ENCODE assay signal across 12 mouse cellular contexts in the genomic region with DNA sequence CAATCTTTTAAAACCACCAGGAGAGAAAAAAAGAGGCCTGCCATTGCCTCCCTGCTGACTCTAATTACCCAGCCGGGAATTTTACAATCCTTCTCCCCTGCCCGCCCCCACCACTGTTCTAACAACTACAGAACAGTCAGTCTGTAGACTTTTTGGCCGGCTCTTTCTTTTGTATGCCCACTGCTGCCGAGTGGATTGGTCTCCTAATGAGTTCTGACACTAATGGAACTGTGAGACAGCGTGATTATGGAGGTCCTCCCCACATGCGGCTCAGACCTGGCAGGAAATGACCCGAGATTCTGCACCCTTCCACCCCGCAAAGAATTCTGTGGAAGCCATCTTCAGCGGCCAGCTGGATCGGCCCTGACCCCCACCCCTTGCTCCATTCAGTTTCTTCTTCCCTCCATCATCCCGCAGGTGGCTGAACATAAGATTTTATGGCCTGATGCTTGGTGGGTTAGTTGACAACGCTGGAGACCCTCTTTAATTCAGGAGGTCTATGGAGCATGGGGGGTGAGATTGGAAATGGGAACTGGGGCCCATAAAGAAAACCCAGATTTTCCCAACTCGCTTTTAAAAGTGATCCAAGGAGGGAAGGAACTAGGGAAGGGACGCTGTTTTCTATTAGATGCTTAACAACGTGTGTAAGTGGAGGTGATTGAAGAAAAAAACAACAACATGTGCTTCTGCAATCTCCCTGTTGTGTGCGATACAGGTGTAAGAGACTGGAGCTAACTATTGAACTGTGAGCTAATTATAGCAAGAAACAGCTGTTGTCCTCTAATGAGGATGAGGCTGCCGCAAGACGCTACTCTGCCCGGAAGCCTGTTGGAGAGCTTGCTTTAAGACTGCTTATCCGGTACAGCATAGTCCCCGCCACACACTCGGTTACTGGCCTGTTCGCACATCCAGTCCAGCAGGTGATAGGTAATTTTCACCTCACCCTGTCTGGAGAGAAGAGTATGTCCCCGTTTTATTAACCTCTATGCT.
A peak's percentile ranks its signal among the peaks of the same experiment; 100 is the strongest.
DNase-seq lines count a peak whose midpoint lies in the region; ATAC-seq and TF ChIP-seq lines count a peak whose summit lies in the region.
"Had no signal": no experiment of that assay in that cellular context is flagged by ENCODE, and none has a peak within 500 bp of the region (broad histone marks: within the 10 kb centered on the region; RNA-seq: fewer than 3 reads in every experiment).

No protein-coding gene starts in this region.

- no peaks in the 10 kb centered on the region; the same call in 1 of the 2 replicates for H3K4me1 ChIP-seq in heart, embryonic 11.5 days (ENCODE audit: control insufficient read depth, insufficient read depth, low read length)
- H3K4me1 ChIP-seq in forebrain, embryonic 11.5 days (replicated peaks; ENCODE audit: control insufficient read depth, insufficient read depth, low read length) = peaks cover 18% of the 10 kb centered on the region
- H3K4me1 ChIP-seq in neural tube, embryonic 12.5 days = peaks cover 45% of the 10 kb centered on the region
- H3K4me1 ChIP-seq in thymus, adult 2 months (replicated peaks; ENCODE audit: control insufficient read depth, insufficient read depth, low read length) = no peaks in the 10 kb centered on the region

- H3K9ac ChIP-seq in heart, embryonic 11.5 days (ENCODE audit: low read depth, low read length) = no peak overlapping the region
- no peak overlapping the region for H3K9ac ChIP-seq in forebrain, embryonic 11.5 days (ENCODE audit: low read length)
- no peak overlapping the region for H3K9ac ChIP-seq in neural tube, embryonic 12.5 days

- no peaks in the 10 kb centered on the region for H3K9me3 ChIP-seq in heart, embryonic 11.5 days (replicated peaks; ENCODE audit: control insufficient read depth, low read length)
- no peaks in the 10 kb centered on the region for H3K9me3 ChIP-seq in forebrain, embryonic 11.5 days (ENCODE audit: control insufficient read depth, low read length)
- H3K9me3 ChIP-seq in neural tube, embryonic 12.5 days = no peaks in the 10 kb centered on the region

- no peak overlapping the region for H3K27ac ChIP-seq in heart, embryonic 11.5 days (ENCODE audit: low read depth, low read length)
- H3K27ac ChIP-seq in forebrain, embryonic 11.5 days (ENCODE audit: low read depth, low read length) = peak overlapping the region; percentile 61
- no peak overlapping the region for H3K27ac ChIP-seq in neural tube, embryonic 12.5 days
- H3K27ac ChIP-seq in thymus, adult 2 months (ENCODE audit: control insufficient read depth, insufficient read depth, low read length) = no peak overlapping the region
- H3K27ac ChIP-seq: macrophage; stomach, postnatal 0 days had no signal

- H3K4me3 ChIP-seq in heart, embryonic 11.5 days (ENCODE audit: low read depth, low read length) = no peak overlapping the region
- H3K4me3 ChIP-seq in forebrain, embryonic 11.5 days (ENCODE audit: low read depth, low read length) = no peak overlapping the region
- no peak overlapping the region for H3K4me3 ChIP-seq in neural tube, embryonic 12.5 days
- no peak overlapping the region for H3K4me3 ChIP-seq in thymus, adult 2 months (ENCODE audit: control insufficient read depth, insufficient read depth, low read length)

- ATAC-seq in heart, embryonic 11.5 days (replicated peaks; ENCODE audit: insufficient number of reproducible peaks, low FRiP score, low TSS enrichment) = no peak
- ATAC-seq in forebrain, embryonic 11.5 days (replicated peaks; ENCODE audit: low FRiP score) = peak; percentile 44
- ATAC-seq in neural tube, embryonic 12.5 days (ENCODE audit: low FRiP score, low read depth) = 0 out of 2 replicates have a peak, but pooled peaks have one; percentile 16
- ATAC-seq in activated CD4-positive, CD25-positive, alpha-beta regulatory T cell, adult 4 months = no peak

- TF ChIP-seq CTCF in thymus, adult 2 months (IDR thresholded peaks at IDR 0.05; ENCODE audit: borderline replicate concordance, control insufficient read depth, extremely low read depth, insufficient read depth, low read length, poor library complexity) = no peak

- WGBS in heart, embryonic 11.5 days (ENCODE audit: insufficient replicate concordance) = 59% methylated on average over 24 of the region's 24 CpGs
- 15% methylated on average over 24 of the region's 24 CpGs for WGBS in forebrain, embryonic 11.5 days
- 11% methylated on average over 24 of the region's 24 CpGs for WGBS in neural tube, embryonic 12.5 days
- WGBS in thymus, adult 2 months = 79% methylated on average over 24 of the region's 24 CpGs

- TF ChIP-seq POLR2A in thymus, adult 2 months (IDR thresholded peaks at IDR 0.05; ENCODE audit: control insufficient read depth, extremely low read depth, insufficient read depth, low read length, poor library complexity) = no peak

- no peak overlapping the region for H3K4me2 ChIP-seq in heart, embryonic 11.5 days
- peak overlapping the region; percentile 33 for H3K4me2 ChIP-seq in forebrain, embryonic 11.5 days (ENCODE audit: low read depth, low read length, severe bottlenecking)
- H3K4me2 ChIP-seq in neural tube, embryonic 12.5 days (replicated peaks) = peak overlapping the region; percentile 26

- peaks cover 8% of the 10 kb centered on the region for H3K27me3 ChIP-seq in heart, embryonic 11.5 days (ENCODE audit: control insufficient read depth, insufficient read depth, low read length)
- H3K27me3 ChIP-seq in forebrain, embryonic 11.5 days (ENCODE audit: control insufficient read depth, insufficient read depth, low read length) = peaks cover 43% of the 10 kb centered on the region
- peaks cover 25% of the 10 kb centered on the region for H3K27me3 ChIP-seq in neural tube, embryonic 12.5 days (replicated peaks)
- no peaks in the 10 kb centered on the region for H3K27me3 ChIP-seq in thymus, adult 2 months (ENCODE audit: control insufficient read depth, insufficient read depth, low read length)

- DNase-seq in heart, adult 9 months (ENCODE audit: low spot score in 2 of 2) = peak; percentile 30 to 71
- DNase-seq in forebrain, embryonic 11.5 days (ENCODE audit: low spot score) = peak; percentile 60
- DNase-seq in hindlimb bud, embryonic 11.5 days (ENCODE audit: extremely low spot score, low read depth, low spot score) = peak; percentile 58
- no peak for DNase-seq in thymus, postnatal 25 days
- no peak for DNase-seq in thymus, adult 2 months
- DNase-seq: B cell, adult 2 months; kidney, postnatal 25 days had no signal

- no peaks in the 10 kb centered on the region for H3K36me3 ChIP-seq in heart, embryonic 11.5 days (ENCODE audit: control insufficient read depth, insufficient read depth, low read length)
- no peaks in the 10 kb centered on the region for H3K36me3 ChIP-seq in forebrain, embryonic 11.5 days (ENCODE audit: control insufficient read depth, insufficient read depth, low read length)
- no peaks in the 10 kb centered on the region for H3K36me3 ChIP-seq in neural tube, embryonic 12.5 days
- no peaks in the 10 kb centered on the region for H3K36me3 ChIP-seq in thymus, adult 2 months (ENCODE audit: control insufficient read depth, insufficient read depth, low read length)

Comparison
In these comparisons a context has a peak if more than half of its experiments do, and no peak if none do; other contexts are left out.
1. DNase-seq: peak in heart, adult 9 months (2 of 2), forebrain, embryonic 11.5 days (single experiment) and hindlimb bud, embryonic 11.5 days (single experiment); none in thymus, postnatal 25 days (single experiment) and thymus, adult 2 months (single experiment).
2. ATAC-seq: peak in forebrain, embryonic 11.5 days (single experiment) and neural tube, embryonic 12.5 days (single experiment); none in heart, embryonic 11.5 days (single experiment) and activated CD4-positive, CD25-positive, alpha-beta regulatory T cell, adult 4 months (single experiment).